Mouse (Mus musculus): Measurements from ENCODE around the gene Ugt1a1. TPM values are rescaled to one million over a fixed set of nuclear protein-coding genes. Genes with fewer than 3 reads are reported as not detected.
"Not testable (repeated sequence)": the region's sequence is repeated elsewhere in the genome, so short reads cannot be mapped to it uniquely, and the experiment has no call there.

Ugt1a1 gene
- not detected for total RNA-seq (2022)

DNA sequence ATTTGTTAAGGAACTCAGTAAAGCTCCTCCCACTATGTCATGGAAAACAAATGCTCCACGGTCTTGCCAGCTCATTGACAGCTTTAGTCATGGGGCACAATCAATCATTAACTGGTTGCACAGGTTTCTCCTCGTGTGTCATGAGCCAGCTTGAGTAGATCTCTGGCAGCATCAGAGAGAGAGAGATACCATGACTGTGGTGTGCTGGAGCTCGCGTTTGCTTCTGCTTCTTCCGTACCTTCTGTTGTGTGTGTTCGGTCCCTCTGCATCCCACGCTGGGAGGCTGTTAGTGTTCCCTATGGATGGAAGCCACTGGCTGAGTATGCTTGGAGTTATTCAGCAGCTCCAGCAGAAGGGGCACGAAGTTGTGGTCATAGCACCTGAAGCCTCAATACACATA is at the start of gene Ugt1a1:
Gene Ugt1a1 (plus strand): TSS at position 148 of the 400 bp plus-strand sequence.
- no peak for DNase-seq (ENCODE audit: low spot score in 2 of 2)

DNA sequence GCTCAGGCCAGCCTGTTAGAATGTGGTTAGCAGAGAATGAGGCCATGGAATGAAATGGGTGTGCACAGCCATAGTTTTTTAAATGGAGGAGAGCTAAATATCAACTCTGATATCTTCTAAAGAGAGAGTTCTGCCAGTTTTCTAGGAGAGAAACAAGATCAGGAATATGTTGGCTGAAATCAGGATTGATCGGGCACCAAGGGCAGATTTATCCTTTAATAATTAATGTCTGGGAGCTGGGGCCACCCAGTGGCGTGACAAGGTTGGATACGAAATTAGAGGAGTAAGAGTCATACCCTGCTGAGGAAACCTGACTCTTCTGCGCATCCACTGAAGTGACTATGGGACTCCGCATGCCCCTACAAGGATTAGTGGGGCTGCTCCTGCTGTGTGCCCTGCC is 46.0 kb upstream of the Ugt1a1 start, which contains the start of gene Ugt1a5:
Gene Ugt1a5 (plus strand): TSS at position 302 of the 400 bp plus-strand sequence.
- no peak for DNase-seq (ENCODE audit: low spot score in 2 of 2)

DNA sequence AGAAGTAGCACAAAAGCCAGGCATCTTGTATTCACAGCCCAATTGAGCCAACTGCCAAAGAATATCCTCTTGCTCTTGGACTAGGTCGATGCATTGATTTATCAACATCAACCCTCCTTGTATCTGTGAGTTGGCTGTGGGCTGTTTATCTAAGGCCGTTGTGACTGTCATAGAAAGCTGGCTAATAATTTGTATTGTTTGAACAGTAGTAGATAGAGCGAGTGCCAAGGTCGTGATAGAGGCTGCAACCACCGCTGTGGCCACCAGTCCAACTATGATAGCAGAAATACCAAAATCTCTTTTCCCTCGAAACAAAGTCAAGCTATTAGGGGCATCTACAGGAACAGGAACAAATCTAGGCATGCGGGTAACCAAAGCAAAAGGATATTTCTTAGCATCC is 39.6 kb upstream of the Ugt1a1 start:
- DNase-seq (ENCODE audit: low spot score in 2 of 2) = not testable (repeated sequence)

DNA sequence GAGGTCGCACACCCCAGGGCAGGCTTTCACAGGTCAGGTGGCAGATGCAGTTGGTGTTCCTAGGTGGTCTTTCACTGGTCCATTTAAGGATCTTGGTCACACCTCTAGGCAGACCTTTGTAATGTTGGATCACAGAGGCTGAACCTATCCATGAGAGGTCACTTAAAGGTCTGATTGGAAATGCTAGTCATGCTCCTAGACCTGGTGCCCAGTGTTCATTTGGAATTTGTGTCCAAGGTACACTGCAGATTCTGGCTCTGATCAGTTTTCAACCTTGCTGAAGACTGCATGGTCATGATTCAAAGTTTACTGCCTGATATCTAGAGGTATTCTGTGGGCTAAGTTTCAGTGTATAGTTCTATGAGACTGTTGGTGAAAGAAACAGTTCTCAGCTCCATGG is 32.1 kb upstream of the Ugt1a1 start:
- no peak for DNase-seq (ENCODE audit: low spot score in 2 of 2)

DNA sequence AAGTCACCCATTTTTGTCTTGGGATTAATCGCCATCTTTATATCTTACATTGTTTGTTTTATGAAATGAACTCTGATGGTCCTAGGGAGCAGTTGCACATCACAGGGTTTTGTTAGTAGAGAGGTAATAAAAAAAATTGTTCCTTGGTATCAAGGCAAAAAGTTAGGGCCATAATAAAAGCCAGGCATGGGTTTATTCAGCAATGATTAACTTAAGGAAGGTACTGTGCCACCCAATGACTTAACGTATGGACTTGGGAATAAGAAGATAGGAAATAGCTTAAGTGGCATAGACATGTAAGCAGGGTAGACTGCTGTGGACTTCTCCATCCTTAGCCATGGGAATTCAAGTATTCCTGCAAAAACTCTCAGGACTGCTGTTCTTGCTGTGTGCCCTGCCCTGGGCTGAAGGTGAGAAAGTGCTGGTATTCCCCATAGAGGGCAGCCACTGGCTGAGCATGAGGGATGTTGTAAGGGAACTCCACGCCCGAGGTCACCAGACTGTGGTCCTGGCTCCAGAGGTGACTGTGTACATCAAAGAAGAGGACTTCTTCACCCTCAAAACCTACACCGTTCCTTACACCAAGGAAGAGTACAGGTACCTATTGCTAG is 25.3 kb upstream of the Ugt1a1 start:
- DNase-seq (ENCODE audit: low spot score in 2 of 2) = no peak

DNA sequence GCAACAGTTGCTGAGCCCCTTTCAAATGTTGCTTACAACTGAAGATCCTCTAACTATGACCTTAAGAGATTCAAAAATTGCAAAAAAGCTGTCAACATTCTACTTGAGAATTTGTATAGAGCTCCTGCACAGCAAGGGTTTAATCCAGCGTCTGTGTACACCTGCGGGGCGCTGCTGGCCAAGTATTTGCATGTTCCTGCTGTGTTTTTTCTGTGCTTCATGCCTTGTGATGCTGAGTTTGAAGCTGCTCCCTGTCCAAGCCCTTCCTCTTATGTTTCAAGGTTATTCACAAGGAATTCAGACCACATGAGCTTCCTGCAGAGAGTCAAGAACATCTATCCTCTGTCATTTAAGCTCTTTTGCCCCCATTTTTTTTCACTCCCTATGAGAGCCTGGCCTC is 19.6 kb upstream of the Ugt1a1 start:
- DNase-seq (ENCODE audit: low spot score in 2 of 2) = no peak

DNA sequence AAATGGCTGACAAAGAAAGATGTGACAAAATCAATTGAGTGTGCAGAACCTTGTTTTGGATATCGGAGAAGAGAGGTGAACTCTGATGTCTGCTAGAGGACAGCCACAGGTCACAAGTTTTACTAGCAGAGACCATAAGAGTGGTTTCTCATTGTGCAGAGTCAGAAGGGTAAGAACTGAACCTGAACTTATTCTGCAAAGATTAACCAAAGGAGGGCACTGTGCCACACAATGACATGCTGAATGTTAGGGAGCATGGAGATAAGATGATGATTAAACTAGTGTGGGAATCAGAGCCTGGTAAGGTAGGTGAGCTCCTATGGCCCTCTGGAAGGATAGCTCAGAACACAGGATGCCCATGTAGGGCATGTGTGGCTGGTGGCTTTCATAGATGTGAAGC is 16.1 kb upstream of the Ugt1a1 start:
- DNase-seq (ENCODE audit: low spot score in 2 of 2) = no peak

DNA sequence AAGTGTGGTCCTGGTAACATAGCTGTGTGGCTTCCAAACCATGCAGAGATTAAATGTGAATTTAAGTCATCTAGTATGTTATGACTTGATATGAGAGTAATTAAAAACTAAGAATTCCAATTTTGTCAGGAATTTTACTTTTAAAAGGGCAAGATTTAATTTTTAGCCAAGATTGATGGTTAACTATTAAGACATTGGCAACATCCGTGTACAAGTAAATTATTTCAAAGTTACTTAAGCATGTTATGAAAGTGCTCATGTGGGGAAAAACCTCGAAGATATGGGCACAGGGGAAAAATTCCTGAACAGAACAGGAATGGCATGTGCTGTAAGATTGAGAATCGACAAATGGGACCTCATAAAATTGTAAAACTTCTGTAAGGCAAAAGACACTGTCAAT is 14.3 kb upstream of the Ugt1a1 start:
- DNase-seq (ENCODE audit: low spot score in 2 of 2) = no peak

DNA sequence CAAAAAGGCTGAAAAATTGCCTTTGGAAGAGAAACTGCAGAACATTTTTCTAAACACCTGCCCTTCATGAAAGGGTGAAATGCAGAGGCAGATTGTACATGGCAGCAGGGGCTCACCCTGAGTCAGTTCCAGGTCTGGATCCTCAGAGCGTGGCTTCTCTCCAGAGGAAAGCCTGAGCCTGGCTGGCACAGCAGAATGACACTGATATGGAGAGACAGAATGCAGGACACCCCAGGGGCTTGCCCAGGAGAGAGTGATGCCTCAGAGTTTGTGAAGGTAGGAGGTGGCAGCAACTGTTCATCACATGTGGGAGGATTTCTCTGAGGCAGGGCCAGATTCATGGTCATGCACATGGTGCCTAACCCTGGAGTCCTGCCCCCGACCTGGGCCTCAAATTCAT is 11.8 kb upstream of the Ugt1a1 start:
- no peak for DNase-seq (ENCODE audit: low spot score in 2 of 2)

DNA sequence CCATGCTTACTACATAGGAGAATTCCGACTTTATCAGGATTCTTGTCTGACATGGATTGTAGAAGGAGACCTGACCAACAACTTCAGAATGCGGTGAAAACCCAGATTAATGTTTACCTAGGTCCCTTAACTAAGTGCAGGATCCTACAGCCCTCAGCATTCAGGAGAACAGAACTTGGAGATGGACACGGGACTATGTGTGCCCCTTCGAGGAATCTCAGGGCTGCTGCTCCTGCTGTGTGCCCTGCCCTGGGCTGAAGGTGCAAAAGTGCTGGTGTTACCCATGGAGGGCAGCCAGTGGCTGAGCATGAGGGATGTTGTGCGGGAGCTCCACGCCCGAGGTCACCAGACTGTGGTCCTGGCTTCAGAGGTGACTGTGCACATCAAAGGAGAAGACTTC is 11.3 kb upstream of the Ugt1a1 start, which contains the start of gene Ugt1a2:
Gene Ugt1a2 (plus strand): TSS at position 146 of the 400 bp plus-strand sequence.
- no peak for DNase-seq (ENCODE audit: low spot score in 2 of 2)

DNA sequence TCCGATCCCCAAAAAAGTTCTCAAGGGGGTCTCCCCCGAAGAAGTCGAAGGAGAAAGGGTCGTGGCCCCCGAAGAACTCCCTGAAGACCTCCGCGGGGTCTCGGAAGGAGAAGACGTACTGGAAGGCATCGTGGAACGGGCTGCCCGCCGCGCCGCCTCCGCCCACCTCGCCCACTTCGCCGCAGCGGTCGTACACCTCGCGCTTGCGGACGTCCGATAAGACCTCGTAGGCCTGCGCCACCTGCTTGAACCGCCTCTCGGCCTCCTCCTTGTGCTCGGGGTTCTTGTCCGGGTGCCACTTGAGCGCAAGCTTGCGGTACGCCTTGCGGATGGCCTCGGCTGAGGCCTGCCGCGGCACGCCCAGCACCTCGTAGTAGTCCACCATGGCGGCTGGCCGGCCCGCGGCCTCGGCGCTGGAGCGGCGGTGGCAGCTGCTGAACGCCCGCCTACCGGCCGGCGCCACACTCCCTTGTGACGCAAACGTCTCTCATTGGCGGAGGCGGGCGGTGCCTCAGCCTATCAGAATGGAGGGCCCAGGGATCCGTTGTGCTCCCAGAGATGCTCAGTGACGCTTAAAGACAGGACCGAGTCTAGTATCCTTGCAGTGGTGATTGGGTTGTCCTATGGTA is 6.4 kb upstream of the Ugt1a1 start, which contains the start of gene Dnajb3:
Gene Dnajb3 (minus strand): TSS at position 489 of the 629 bp plus-strand sequence.
- DNase-seq (ENCODE audit: low spot score in 2 of 2) = peak; percentile 78 to 82

DNA sequence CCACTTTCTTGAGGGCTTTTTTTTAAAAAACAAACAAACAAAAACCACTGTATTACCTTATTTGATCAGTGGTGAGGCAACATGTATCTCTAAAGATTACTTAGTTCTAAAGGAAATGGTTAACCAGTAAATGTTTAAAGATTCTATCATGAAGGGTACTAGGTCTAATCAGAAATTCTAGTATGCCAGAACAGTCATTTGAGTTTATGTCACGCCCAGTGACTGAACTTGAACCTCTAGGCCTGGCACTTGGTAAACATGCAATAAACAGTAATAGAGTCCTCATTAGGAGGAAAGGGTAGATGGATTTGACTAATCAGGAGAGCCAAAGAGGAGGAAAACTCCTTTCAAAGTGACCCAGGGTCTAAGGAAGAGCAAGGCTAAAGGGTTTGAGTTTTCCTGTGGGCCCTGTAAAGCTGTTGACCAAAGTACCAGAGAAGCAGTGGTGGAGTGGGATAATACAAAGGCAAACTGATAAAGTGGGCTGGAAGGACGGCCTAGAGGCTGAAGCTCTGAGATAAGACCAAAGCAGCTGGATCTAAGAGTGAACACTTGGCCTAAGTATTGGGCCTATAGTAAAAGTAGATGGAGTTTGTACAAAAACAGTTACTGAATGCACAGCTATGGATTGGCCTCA is 4.8 kb upstream of the Ugt1a1 start:
- DNase-seq (ENCODE audit: low spot score in 2 of 2) = no peak

DNA sequence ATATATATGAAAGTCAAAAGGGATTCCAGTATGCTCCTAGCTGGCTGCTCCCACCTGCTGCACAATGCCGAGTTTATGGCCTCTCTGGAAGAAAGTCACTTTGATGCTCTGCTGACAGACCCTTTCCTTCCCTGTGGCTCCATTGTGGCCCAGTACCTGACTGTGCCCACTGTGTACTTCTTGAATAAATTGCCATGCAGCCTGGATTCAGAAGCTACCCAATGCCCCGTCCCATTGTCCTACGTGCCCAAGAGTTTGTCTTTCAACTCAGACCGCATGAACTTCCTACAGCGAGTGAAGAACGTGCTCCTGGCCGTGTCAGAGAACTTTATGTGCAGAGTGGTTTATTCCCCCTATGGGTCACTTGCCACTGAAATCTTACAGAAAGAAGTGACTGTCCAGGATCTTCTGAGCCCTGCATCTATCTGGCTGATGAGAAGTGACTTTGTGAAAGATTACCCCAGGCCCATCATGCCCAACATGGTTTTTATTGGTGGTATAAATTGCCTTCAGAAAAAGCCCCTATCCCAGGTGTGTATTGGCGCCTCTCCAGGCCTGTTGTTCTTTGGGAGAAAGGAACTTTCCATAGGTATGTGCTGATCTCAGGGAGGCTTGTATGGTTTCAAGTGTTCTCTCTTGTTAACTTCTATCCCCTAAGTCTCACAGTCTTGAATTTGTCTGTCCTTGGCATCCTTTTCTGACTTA is 734 bp downstream of the Ugt1a1 start:
- DNase-seq (ENCODE audit: low spot score in 2 of 2) = no peak

DNA sequence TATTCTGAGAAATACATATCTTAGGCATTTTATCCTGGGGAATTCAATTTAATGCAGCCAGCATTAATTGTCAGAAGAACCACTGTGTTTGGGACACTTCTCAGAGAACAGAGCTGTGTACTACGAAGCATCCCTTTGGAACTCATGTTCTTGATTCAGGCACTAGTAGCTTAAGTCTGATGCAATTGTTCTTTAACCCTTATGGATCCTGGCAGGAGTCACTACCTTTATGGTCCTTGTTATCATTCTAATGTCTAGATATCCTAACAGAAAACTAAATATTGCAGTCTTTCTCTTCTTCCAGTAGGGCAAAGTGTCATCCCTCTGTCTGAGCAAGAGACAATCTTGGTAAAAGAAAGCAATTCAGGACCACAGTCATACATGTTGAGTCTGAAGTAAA is 1.3 kb downstream of the Ugt1a1 start:
- DNase-seq (ENCODE audit: low spot score in 2 of 2) = no peak

DNA sequence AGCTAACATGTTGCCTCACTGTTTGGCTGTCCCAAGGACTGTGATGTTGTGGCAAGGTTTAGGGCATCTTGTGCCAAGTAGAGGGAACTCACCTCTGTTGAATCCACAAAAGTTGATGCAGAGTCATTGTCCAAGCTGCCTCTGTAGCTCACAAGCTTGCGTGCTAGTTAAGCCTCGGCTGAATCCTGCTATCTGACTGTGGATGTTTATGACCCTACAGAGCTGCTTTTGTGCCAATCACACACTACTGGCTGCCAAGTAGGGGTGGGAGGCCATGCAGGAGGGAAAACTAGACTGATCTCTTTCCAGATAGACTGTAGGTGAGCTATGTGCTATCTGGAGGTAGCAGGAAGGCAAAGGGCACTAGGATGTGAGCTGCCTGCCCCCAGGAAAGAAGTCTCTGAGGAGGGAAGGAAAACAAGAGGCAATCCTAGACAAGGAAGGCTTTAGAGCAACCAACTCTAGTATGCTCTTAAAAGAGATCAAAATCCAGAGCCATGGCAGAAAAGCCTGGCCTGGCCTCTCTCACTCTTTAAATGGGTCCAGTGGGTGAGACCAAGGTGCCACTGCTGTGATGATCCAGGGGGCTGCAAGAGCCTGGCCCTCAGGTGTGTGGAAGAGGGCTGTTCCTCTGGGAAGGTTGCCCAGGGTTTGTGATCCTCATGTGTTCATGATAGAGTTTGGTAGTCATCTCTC is 2.2 kb downstream of the Ugt1a1 start:
- DNase-seq (ENCODE audit: low spot score in 2 of 2) = no peak

DNA sequence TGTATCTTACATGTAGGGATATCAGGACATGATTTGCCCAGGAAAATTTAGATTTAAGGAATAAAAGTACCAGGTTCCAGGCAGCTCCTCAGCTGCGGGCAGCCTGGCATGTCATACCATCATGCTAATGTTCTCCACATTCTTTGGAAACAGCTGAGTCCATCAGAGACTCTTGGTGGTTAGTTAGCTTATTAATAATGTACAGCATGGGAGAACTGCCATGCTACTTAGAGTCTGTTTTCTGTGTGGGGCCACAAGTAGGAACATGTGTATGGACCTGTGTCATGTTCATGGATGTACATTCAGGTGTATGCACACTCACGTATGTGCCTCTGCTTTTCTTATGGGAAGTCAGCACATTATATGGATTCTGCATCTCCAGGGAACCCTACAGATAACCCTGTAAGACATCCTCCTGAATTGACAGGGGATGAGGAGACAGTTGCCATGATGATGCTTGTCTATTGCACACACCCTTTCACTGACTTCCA is 2.7 kb downstream of the Ugt1a1 start:
- DNase-seq (ENCODE audit: low spot score in 2 of 2) = peak in 1 of 2 experiments; percentile 5

DNA sequence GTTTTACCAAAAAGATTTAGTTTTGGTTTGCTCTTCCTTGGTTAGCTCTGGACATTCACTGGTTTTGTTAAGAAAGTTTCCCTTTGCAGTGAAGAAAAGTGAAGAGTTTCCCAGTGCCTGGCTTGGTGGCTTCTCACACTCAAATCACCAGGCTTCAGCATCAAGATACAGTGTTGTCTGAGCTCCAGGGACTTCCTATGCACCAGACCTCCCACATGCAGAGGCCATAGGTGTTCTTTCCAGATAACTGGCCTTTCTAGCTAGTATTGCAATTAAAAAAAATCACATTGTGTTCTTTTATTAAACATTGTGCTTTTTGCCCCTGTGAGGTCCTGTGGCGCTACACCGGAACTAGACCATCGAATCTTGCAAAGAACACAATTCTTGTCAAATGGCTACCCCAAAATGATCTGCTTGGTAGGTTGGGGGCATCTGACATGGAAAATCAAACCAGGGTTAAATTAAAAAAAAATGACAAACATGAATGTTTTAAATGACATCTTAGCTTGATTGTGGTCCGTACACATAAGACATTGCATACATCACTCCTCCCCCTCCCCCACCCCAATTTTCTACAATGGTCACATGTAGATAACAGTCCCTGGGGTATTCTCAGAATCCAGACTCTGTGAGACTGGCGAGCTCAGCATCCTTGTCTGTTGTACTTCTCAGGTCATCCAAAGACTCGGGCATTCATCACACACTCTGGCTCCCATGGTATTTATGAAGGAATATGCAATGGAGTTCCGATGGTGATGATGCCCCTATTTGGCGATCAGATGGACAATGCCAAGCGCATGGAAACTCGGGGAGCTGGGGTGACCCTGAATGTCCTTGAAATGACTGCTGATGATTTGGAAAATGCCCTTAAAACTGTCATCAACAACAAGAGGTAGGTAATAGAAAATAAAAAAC is 4.0 kb downstream of the Ugt1a1 start:
- DNase-seq (ENCODE audit: low spot score in 2 of 2) = no peak

DNA sequence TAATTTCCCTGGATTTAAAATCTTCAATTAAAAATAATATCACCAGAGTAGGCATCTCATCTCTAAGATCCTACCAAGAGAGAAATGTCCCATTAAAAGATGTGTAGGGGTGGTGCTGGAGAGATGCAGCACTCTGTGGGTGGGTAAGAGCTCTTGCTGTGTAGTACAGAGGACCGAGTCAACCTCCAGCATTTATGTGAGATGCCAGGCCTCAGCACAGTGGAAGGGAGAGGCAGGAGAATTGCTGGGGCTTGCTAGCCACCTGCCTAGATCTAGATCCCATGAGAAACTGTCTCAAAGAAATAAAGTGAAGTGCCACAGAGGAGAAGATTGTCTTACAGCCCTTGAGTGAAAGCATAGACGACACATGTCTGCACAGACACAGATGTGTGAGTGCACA is 4.8 kb downstream of the Ugt1a1 start:
- DNase-seq (ENCODE audit: low spot score in 2 of 2) = no peak

DNA sequence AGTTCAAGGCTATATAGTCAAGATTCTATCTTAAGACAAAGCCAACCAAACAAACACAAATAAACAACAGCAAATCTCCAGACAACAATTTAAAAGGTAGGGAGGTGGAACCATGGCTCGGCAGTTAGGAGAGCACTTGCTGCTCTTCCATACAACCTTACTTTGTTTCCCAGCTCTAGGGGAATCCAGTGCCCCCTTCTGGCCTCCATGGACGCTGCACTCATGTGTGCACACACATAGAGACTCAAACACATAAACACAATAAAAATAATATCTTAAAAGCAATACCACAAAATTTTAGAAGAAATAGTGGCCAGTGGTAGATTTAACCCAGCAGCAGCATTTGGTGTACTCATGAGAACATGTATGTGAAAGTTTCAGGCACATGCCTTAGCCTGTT is 5.4 kb downstream of the Ugt1a1 start:
- no peak for DNase-seq (ENCODE audit: low spot score in 2 of 2)

DNA sequence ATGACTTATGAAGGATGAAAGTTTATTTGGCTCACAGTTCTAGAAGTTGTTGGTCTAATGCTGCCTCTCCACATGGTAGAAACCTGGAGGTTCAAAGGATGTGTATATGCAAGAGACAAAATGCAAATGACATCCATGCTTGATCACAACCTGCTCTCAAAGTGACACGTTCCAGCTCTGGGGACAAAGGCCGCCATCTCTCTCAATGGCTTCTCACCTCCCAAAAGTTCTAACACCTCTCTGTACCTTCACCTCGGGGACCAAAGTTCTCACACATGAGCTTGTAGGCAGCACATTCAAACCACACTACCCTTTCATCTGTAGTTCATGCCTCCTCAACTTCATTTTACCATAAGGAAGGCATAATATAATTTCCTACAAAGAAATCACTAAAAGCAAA is 5.8 kb downstream of the Ugt1a1 start:
- DNase-seq (ENCODE audit: low spot score in 2 of 2) = no peak

Measured in layer of hippocampus, adult 8-10 months (tissue).